Mouse (Mus musculus): Measurements from ENCODE around the gene Ksr2.

- no peak for TF ChIP-seq KAT2A (IDR thresholded peaks at IDR 0.05; ENCODE audit: insufficient replicate concordance, low read length)
- TF ChIP-seq RCOR1 (conservative IDR thresholded peaks at IDR 0.05; ENCODE audit: low read depth, low read length) = no peak
- no peak for TF ChIP-seq EP300 (IDR thresholded peaks at IDR 0.05; ENCODE audit: low read length)
- TF ChIP-seq CTCF (conservative IDR thresholded peaks at IDR 0.05 in 1 of 2, IDR thresholded peaks at IDR 0.05 in 1 of 2; ENCODE audit: low read depth in 2 of 2, low read length in 2 of 2) = no peak
- TF ChIP-seq ETS1 (conservative IDR thresholded peaks at IDR 0.05; ENCODE audit: low read depth, low read length) = no peak
- no peak for TF ChIP-seq MYC (IDR thresholded peaks at IDR 0.05; ENCODE audit: low read depth, low read length)
- TF ChIP-seq NELFE (IDR thresholded peaks at IDR 0.05; ENCODE audit: low read depth, low read length) = no peak
- TF ChIP-seq MAFK (IDR thresholded peaks at IDR 0.05; ENCODE audit: insufficient replicate concordance, low read length) = no peak
- no peak for TF ChIP-seq MAX (IDR thresholded peaks at IDR 0.05; ENCODE audit: low read length)
- no peak for TF ChIP-seq MXI1 (IDR thresholded peaks at IDR 0.05; ENCODE audit: low read depth, low read length)
- no peak for TF ChIP-seq ZMIZ1 (IDR thresholded peaks at IDR 0.05; ENCODE audit: low read depth, low read length)
- TF ChIP-seq JUND (conservative IDR thresholded peaks at IDR 0.05; ENCODE audit: low read depth, low read length) = no peak
- no peak for TF ChIP-seq SMC3 (IDR thresholded peaks at IDR 0.05; ENCODE audit: low read depth, low read length)
Measured at GRCm38 (mm10) chr5:117554505-117554904, 140.7 kb downstream of the Ksr2 start.
